Mouse (Mus musculus) lung, adult 18-20 months (tissue): Measurements from ENCODE around the gene Pik3cd.

Source experiments
- DNase-seq, 2 experiments: peaks; one replicate each; pipeline ENCODE4 v3.0.0; 2022; ENCODE audit warnings: mixed read lengths in 2 of 2

The Pik3cd gene

DNA sequence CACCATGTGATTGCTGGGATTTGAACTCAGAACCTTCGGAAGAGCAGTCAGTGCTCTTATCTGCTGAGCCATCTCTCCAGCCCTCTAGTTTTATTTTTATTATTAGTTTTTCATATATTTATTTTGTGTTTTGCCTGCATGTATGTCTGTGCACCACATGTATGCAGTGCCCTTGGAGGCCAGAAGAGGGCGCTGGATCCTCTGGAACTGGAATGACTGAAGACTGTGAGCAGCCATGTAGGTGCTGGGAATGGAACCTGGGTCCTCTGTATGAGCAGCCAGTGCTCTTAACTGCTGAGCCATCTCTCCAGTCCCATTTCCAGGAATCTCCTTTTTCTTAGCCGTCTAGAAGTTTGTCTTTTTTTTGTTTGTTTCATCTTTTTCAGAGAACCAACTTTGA, 97.9 kb downstream of the Pik3cd start:
- no peak for DNase-seq

GRCm38 (mm10) chr4:149603860-149604259, 98.5 kb downstream of the Pik3cd start:
- no peak for DNase-seq

- no peak for DNase-seq
Observed at GRCm38 (mm10) chr4:149602236-149602635, 100.1 kb downstream of the Pik3cd start.

DNA sequence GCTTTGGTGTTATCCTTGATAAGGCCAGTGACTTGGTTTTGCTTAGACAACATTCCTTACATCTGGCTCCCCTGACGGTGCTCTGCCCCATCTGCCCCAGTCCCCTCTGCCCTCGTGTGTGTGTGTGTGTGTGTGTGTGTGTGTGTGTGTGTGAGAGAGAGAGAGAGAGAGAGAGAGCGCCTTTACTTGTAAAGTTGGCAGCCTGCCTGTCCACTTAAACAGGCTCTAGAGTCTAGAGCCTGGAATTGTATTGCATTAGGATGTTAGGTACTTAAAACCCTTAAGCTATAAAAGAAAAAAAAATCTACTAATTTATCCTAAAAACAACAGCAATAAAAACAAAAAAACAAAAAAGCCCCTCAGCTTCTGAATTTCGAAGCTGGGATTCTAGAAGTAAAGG, 100.9 kb downstream of the Pik3cd start:
- DNase-seq = peak; percentile 35 to 59

DNA sequence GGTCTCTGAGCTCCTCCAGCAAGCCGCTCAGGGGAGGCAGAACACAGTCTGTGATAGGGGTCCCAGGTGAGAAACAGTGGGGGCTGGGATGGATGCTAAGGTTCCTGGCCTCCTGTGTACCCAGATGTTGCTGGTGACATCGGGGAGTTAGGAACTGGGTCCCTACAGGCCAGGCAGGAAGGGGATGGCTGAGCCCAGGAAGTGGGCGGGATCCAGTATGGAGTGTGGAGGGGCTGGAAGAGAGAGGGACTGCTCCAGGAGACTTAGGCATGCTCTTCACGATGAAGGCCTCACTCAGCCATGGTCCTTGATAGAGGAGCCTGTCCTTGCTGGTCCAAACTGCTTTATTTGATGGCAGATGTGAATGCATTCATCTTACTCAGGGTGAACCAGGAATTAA, 102.2 kb downstream of the Pik3cd start:
- DNase-seq = no peak

- DNase-seq = no peak
Observed at GRCm38 (mm10) chr4:149599549-149599948, 102.8 kb downstream of the Pik3cd start.
